Mouse (Mus musculus) forebrain, embryonic 15.5 days (tissue): ENCODE measurements around the gene Maz. TPM values are rescaled to one million over a fixed set of nuclear protein-coding genes. Genes with fewer than 3 reads are reported as not detected.
A peak's percentile ranks its signal among the peaks of the same experiment; 100 is the strongest.

Experiments used
- ATAC-seq: fragments of 200-750 bp; cut with Nextera tagmentation; replicated peaks from 2 replicates; pipeline ENCODE4 v1.8.0; 2017; ENCODE audit warnings: mild to moderate bottlenecking, moderate TSS enrichment, moderate library complexity
- H3K27ac ChIP-seq: fragments of 300-500 bp; sonication (generic); replicated peaks from 2 replicates; pipeline ENCODE4 v1.5.1; 2015; ENCODE audit warnings: mild to moderate bottlenecking, inconsistent platforms
- H3K27me3 ChIP-seq: fragments of 300-500 bp; sonication (generic); 2 replicates; pipeline ENCODE4 v1.6.1; 2015; ENCODE audit warnings: inconsistent platforms
- H3K36me3 ChIP-seq: fragments of 300-500 bp; sonication (generic); 2 replicates; pipeline ENCODE4 v1.6.1; 2015; ENCODE audit warnings: mild to moderate bottlenecking, inconsistent platforms
- H3K4me1 ChIP-seq: fragments of 300-500 bp; sonication (generic); 2 replicates; pipeline ENCODE4 v1.6.1; 2015; ENCODE audit warnings: inconsistent platforms
- H3K4me2 ChIP-seq: fragments of 300-500 bp; sonication (generic); replicated peaks from 2 replicates; pipeline ENCODE4 v1.6.1; 2015; ENCODE audit warnings: mild to moderate bottlenecking, inconsistent platforms
- H3K4me3 ChIP-seq: fragments of 300-500 bp; sonication (generic); 2 replicates; pipeline ENCODE4 v1.5.1; 2015; ENCODE audit warnings: mild to moderate bottlenecking, inconsistent platforms
- H3K9ac ChIP-seq: fragments of 300-500 bp; sonication (generic); replicated peaks from 2 replicates; pipeline ENCODE4 v1.6.1; 2015; ENCODE audit warnings: mild to moderate bottlenecking, inconsistent platforms
- H3K9me3 ChIP-seq: fragments of 300-500 bp; sonication (generic); 2 replicates; pipeline ENCODE4 v1.6.1; 2016; ENCODE audit warnings: inconsistent platforms
- WGBS: fragments of 180-500 bp; shearing (Covaris S2); methylation state at CpG from one replicate; pipeline ENCODE4 v1.1.7; 2015; ENCODE audit warnings: mixed read lengths; 5-methylcytosine and 5-hydroxymethylcytosine counted together
- polyA plus RNA-seq: library from polyadenylated mRNA; unstranded; fragments of >200 nt; fragmentation: Nextera tagmentation; extraction: Ambion mirVana; gene quantifications from 2 replicates; pipeline ENCODE4 v1.2.1, GENCODE M21; 2015

The Maz gene
- polyA plus RNA-seq, 1 experiment from 2014 or later, result 79.3 TPM

GRCm38 (mm10) chr7:127012374-127012773 lies 14.5 kb downstream of the Maz start:
- H3K9me3 ChIP-seq, result no peaks in the 10 kb centered on the region
- H3K4me1 ChIP-seq, result peaks cover 38% of the 10 kb centered on the region
- H3K27ac ChIP-seq, result no peak overlapping the region
- H3K36me3 ChIP-seq, result peaks cover 17% of the 10 kb centered on the region
- H3K27me3 ChIP-seq, result no peaks in the 10 kb centered on the region
- 93% methylated on average over 6 of the region's 6 CpGs for WGBS
- no peak overlapping the region for H3K4me3 ChIP-seq
- no peak overlapping the region for H3K4me2 ChIP-seq
- no peak overlapping the region for H3K9ac ChIP-seq
- ATAC-seq, result no peak

- WGBS, result 70% methylated on average over 2 of the region's 2 CpGs
- Histone ChIP-seq H3K27ac (no peak overlapping the region), H3K4me1 (peaks cover 37% of the 10 kb centered on the region), H3K4me2 (no peak overlapping the region), H3K36me3 (peaks cover 17% of the 10 kb centered on the region), H3K9me3 (no peaks in the 10 kb centered on the region), H3K27me3 (no peaks in the 10 kb centered on the region), H3K4me3 (no peak overlapping the region), H3K9ac (no peak overlapping the region)
- no peak for ATAC-seq
Measured at GRCm38 (mm10) chr7:127011717-127012116, 15.1 kb downstream of the Maz start.

GRCm38 (mm10) chr7:127011051-127011450 lies 15.8 kb downstream of the Maz start:
- Histone ChIP-seq H3K27me3 (no peaks in the 10 kb centered on the region), H3K4me3 (no peak overlapping the region), H3K4me1 (peaks cover 35% of the 10 kb centered on the region), H3K4me2 (no peak overlapping the region), H3K36me3 (peaks cover 17% of the 10 kb centered on the region), H3K9ac (no peak overlapping the region), H3K9me3 (no peaks in the 10 kb centered on the region), H3K27ac (no peak overlapping the region)
- 96% methylated on average over 2 of the region's 2 CpGs for WGBS
- ATAC-seq, result no peak

GRCm38 (mm10) chr7:127009307-127010085 lies 17.3 kb downstream of the Maz start:
- Histone ChIP-seq H3K9me3 (no peaks in the 10 kb centered on the region), H3K4me3 (no peak overlapping the region), H3K9ac (no peak overlapping the region), H3K4me1 (peaks cover 21% of the 10 kb centered on the region), H3K36me3 (peaks cover 7% of the 10 kb centered on the region), H3K27ac (peak overlapping the region; percentile 92), H3K4me2 (no peak overlapping the region), H3K27me3 (no peaks in the 10 kb centered on the region)
- ATAC-seq, result no peak
- WGBS, result 81% methylated on average over 17 of the region's 17 CpGs

GRCm38 (mm10) chr7:127008239-127009019 lies 18.4 kb downstream of the Maz start:
- 57% methylated on average over 9 of the region's 9 CpGs for WGBS
- Histone ChIP-seq H3K27me3 (no peaks in the 10 kb centered on the region), H3K4me1 (peaks cover 15% of the 10 kb centered on the region), H3K4me2 (no peak overlapping the region), H3K9me3 (no peaks in the 10 kb centered on the region), H3K9ac (no peak overlapping the region), H3K36me3 (peaks cover 3% of the 10 kb centered on the region; the same call in 1 of the 2 replicates), H3K27ac (peak overlapping the region; percentile 92), H3K4me3 (no peak overlapping the region)
- ATAC-seq, result peak; percentile 91

- H3K9me3 ChIP-seq, result no peaks in the 10 kb centered on the region
- H3K36me3 ChIP-seq, result no peaks in the 10 kb centered on the region
- no peaks in the 10 kb centered on the region for H3K27me3 ChIP-seq
- peak overlapping the region; percentile 92 for H3K27ac ChIP-seq
- no peak overlapping the region for H3K4me2 ChIP-seq
- no peak for ATAC-seq
- 79% methylated on average over 6 of the region's 6 CpGs for WGBS
- no peak overlapping the region for H3K9ac ChIP-seq
- peaks cover 15% of the 10 kb centered on the region for H3K4me1 ChIP-seq
- H3K4me3 ChIP-seq, result no peak overlapping the region
Measured at GRCm38 (mm10) chr7:127007313-127008024, 19.4 kb downstream of the Maz start.

- H3K9ac ChIP-seq, result no peak overlapping the region
- peaks cover 13% of the 10 kb centered on the region for H3K4me1 ChIP-seq
- ATAC-seq, result no peak
- H3K9me3 ChIP-seq, result no peaks in the 10 kb centered on the region
- H3K27ac ChIP-seq, result no peak overlapping the region
- 87% methylated on average over 4 of the region's 4 CpGs for WGBS
- H3K27me3 ChIP-seq, result no peaks in the 10 kb centered on the region
- H3K4me2 ChIP-seq, result no peak overlapping the region
- H3K36me3 ChIP-seq, result no peaks in the 10 kb centered on the region
- no peak overlapping the region for H3K4me3 ChIP-seq
Measured at GRCm38 (mm10) chr7:127004122-127004875, 22.5 kb downstream of the Maz start.

- Histone ChIP-seq H3K27me3 (no peaks in the 10 kb centered on the region), H3K4me3 (no peak overlapping the region), H3K4me1 (peaks cover 7% of the 10 kb centered on the region), H3K4me2 (no peak overlapping the region), H3K9ac (no peak overlapping the region), H3K36me3 (no peaks in the 10 kb centered on the region), H3K27ac (no peak overlapping the region), H3K9me3 (no peaks in the 10 kb centered on the region)
- no peak for ATAC-seq
- WGBS, result 93% methylated on average over 5 of the region's 5 CpGs
Measured at GRCm38 (mm10) chr7:127003620-127004019, 23.2 kb downstream of the Maz start.

GRCm38 (mm10) chr7:126999568-126999967 lies 27.3 kb downstream of the Maz start:
- Histone ChIP-seq H3K27me3 (no peaks in the 10 kb centered on the region), H3K4me2 (no peak overlapping the region), H3K9me3 (no peaks in the 10 kb centered on the region), H3K9ac (no peak overlapping the region), H3K36me3 (no peaks in the 10 kb centered on the region), H3K4me3 (no peak overlapping the region), H3K27ac (no peak overlapping the region), H3K4me1 (no peaks in the 10 kb centered on the region)
- WGBS, result 91% methylated on average over 10 of the region's 10 CpGs
- no peak for ATAC-seq

GRCm38 (mm10) chr7:126996449-126996848 lies 30.4 kb downstream of the Maz start:
- H3K9me3 ChIP-seq, result no peaks in the 10 kb centered on the region
- no peak overlapping the region for H3K4me3 ChIP-seq
- H3K36me3 ChIP-seq, result no peaks in the 10 kb centered on the region
- no peak overlapping the region for H3K9ac ChIP-seq
- no peak for ATAC-seq
- 82% methylated on average over 4 of the region's 4 CpGs for WGBS
- H3K4me2 ChIP-seq, result no peak overlapping the region
- no peaks in the 10 kb centered on the region for H3K27me3 ChIP-seq
- H3K27ac ChIP-seq, result no peak overlapping the region
- no peaks in the 10 kb centered on the region for H3K4me1 ChIP-seq

GRCm38 (mm10) chr7:126988816-126989215 lies 38.0 kb downstream of the Maz start:
- H3K4me3 ChIP-seq, result no peak overlapping the region
- H3K4me2 ChIP-seq, result no peak overlapping the region
- H3K9me3 ChIP-seq, result no peaks in the 10 kb centered on the region
- WGBS, result 70% methylated on average over 8 of the region's 8 CpGs
- no peaks in the 10 kb centered on the region for H3K36me3 ChIP-seq
- no peaks in the 10 kb centered on the region for H3K4me1 ChIP-seq
- H3K9ac ChIP-seq, result no peak overlapping the region
- H3K27ac ChIP-seq, result no peak overlapping the region
- no peak for ATAC-seq
- H3K27me3 ChIP-seq, result no peaks in the 10 kb centered on the region
